Mouse (Mus musculus): ENCODE data around the gene Gpd2. TPM values are rescaled to one million over a fixed set of nuclear protein-coding genes. Genes with fewer than 3 reads are reported as not detected.

Gene Gpd2
- polyA plus RNA-seq, 1 experiment from 2014 or later = 17.2 TPM

DNA sequence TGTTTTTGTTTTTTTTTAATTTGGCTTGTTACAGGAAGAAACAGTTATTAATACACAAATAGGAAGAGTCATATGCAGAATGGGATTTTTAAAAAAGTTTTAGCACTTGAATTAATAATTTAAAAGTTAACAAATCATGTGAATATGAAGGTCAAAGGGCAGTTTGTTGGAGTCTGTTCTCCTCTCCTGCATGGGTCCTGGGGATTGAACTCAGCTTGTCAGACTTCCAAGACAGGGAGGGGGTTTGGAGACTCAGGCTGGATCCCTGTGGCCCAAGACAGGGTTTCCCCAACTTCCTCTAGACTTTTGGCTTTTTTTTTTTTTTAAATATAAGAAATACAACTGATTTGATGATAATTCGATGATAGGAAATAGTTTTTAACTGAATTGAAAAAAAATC lies 50.6 kb downstream of the Gpd2 start:
- no peak for ATAC-seq (ENCODE audit: low FRiP score, low TSS enrichment)
- no peaks in the 10 kb centered on the region for H3K4me1 ChIP-seq (ENCODE audit: insufficient read depth, low read length)
- 75% methylated on average over 1 of the region's 1 CpGs for WGBS

DNA sequence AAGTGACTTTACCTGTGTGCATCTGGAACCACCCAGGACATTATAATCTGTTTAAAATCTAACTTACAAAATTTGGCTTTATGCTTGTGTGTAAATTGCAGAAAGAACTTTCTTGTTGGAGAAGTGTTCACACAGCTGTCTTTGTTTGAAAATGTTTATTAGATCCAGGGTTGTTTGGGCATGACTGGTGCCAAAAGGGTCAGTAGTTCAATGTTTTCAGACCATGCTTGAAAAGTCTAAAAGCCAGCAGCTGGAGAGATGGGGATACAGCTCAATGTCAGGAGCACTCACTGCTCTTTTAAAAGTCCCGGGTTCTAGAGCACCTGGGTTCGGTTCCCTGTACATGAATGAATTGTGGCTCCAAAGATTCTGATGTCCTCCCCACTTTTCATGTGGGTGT lies 56.1 kb downstream of the Gpd2 start:
- no peak overlapping the region for H3K4me3 ChIP-seq (ENCODE audit: low read length)
- no peaks in the 10 kb centered on the region for H3K9me3 ChIP-seq (ENCODE audit: low read length)
- ATAC-seq (ENCODE audit: low FRiP score, low TSS enrichment) = no peak
- no peaks in the 10 kb centered on the region for H3K36me3 ChIP-seq (ENCODE audit: insufficient read depth, low read length)
- no peak overlapping the region for H3K9ac ChIP-seq (replicated peaks; ENCODE audit: low read length)
- H3K27me3 ChIP-seq (ENCODE audit: insufficient read depth, low read length) = no peaks in the 10 kb centered on the region
- no peaks in the 10 kb centered on the region for H3K4me1 ChIP-seq (ENCODE audit: insufficient read depth, low read length)
- 75% methylated on average over 2 of the region's 2 CpGs for WGBS
- H3K4me2 ChIP-seq (replicated peaks; ENCODE audit: low read depth, low read length) = no peak overlapping the region
- no peak overlapping the region for H3K27ac ChIP-seq (ENCODE audit: low read length)

More for the DNA sequence above, 50.6 kb downstream of the Gpd2 start:
- Histone ChIP-seq H3K27me3 (ENCODE audit: insufficient read depth, low read length) (no peaks in the 10 kb centered on the region), H3K36me3 (ENCODE audit: insufficient read depth, low read length) (no peaks in the 10 kb centered on the region), H3K27ac (ENCODE audit: low read length) (no peak overlapping the region), H3K4me2 (replicated peaks; ENCODE audit: low read depth, low read length) (no peak overlapping the region), H3K4me3 (ENCODE audit: low read length) (no peak overlapping the region), H3K9me3 (ENCODE audit: low read length) (no peaks in the 10 kb centered on the region), H3K9ac (replicated peaks; ENCODE audit: low read length) (no peak overlapping the region)

DNA sequence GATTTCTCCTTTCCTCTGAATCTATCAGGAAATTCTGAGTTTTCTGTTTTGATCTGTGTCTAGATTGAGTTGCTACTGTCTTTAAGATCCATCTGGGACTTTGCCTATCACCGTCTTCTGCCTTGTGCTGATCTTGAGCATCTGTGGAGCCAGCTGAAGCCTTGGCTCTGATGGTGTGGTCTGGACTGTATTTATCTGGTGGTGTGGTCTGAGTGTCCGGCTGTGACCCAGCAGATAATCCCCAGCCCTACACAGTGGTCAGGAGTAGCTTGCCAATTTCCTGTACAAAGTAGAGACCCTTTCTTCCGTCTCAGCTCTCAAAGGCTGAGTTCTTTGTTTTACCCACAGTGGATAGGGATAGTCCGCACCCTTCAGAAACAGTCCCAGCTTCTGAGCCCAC lies 58.6 kb downstream of the Gpd2 start:
- Histone ChIP-seq H3K36me3 (ENCODE audit: insufficient read depth, low read length) (no peaks in the 10 kb centered on the region), H3K9me3 (ENCODE audit: low read length) (no peaks in the 10 kb centered on the region), H3K4me1 (ENCODE audit: insufficient read depth, low read length) (no peaks in the 10 kb centered on the region), H3K27me3 (ENCODE audit: insufficient read depth, low read length) (no peaks in the 10 kb centered on the region), H3K27ac (ENCODE audit: low read length) (no peak overlapping the region), H3K9ac (replicated peaks; ENCODE audit: low read length) (no peak overlapping the region), H3K4me2 (replicated peaks; ENCODE audit: low read depth, low read length) (no peak overlapping the region), H3K4me3 (ENCODE audit: low read length) (no peak overlapping the region)
- ATAC-seq (ENCODE audit: low FRiP score, low TSS enrichment) = no peak
- WGBS = 92% methylated on average over 4 of the region's 4 CpGs

DNA sequence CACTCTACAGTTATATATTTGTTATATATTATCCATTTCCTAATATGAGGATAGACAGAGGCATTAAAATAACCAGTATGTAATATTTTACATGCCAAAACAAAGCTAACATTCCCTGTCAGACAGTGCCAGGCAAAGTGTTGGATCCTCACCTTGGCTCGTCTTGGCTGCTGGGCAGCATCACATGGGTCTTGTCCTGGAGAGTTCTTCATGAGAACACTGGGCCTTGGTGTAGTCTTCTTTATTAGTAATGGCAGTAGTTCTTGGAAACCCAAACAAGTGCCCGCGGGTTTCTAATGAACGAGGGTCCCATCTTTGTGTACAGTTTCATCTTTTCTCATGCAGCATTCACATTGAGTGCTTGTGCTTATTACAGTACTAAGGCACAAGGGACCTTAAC lies 59.8 kb downstream of the Gpd2 start:
- Histone ChIP-seq H3K27ac (ENCODE audit: low read length) (no peak overlapping the region), H3K4me3 (ENCODE audit: low read length) (no peak overlapping the region), H3K4me1 (ENCODE audit: insufficient read depth, low read length) (no peaks in the 10 kb centered on the region), H3K36me3 (ENCODE audit: insufficient read depth, low read length) (no peaks in the 10 kb centered on the region), H3K4me2 (replicated peaks; ENCODE audit: low read depth, low read length) (no peak overlapping the region), H3K27me3 (ENCODE audit: insufficient read depth, low read length) (no peaks in the 10 kb centered on the region), H3K9ac (replicated peaks; ENCODE audit: low read length) (no peak overlapping the region), H3K9me3 (ENCODE audit: low read length) (no peaks in the 10 kb centered on the region)
- 88% methylated on average over 4 of the region's 4 CpGs for whole genome bisulfite sequencing
- ATAC-seq (ENCODE audit: low FRiP score, low TSS enrichment) = no peak

DNA sequence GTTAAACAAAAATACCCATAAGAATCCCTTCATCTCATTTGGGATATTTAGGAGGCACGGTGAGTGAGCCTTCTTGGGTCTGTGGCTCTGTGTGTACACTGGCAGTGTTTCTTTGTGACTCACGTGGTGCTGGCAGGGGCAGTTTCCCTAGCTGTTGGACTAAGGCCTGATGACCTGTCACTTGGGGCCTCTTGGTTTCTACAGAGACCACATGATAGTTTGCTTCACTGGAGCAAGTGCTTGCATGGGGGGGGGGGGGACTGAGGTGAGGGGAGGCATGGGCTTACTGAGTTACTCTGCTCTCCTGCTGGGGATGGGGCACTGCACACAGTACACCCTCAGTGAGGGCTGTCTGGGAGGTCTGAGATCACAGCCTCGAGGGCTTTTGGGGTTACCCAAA lies 64.1 kb downstream of the Gpd2 start:
- H3K4me2 ChIP-seq (replicated peaks; ENCODE audit: low read depth, low read length) = no peak overlapping the region
- 38% methylated on average over 3 of the region's 3 CpGs for WGBS
- ATAC-seq (ENCODE audit: low FRiP score, low TSS enrichment) = peak; percentile 57; the same call in 1 of the 2 replicates

DNA sequence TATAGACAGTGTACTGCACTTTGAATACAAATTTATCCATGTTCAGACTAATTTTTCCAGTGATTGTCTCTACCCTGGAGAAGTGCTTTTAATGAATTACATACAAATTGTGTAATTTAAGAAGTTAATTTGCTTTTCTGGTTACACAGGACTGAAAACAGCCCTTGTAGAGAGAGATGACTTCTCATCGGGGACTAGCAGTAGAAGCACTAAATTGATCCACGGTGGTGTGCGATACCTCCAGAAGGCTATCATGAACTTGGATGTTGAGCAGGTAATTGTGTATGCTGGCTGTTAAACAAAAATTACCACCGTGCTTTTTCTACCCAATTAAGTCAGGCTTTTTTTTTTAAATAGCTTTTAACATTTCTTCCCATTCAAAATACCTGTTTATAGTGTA lies 66.8 kb downstream of the Gpd2 start:
- Histone ChIP-seq H3K9ac (replicated peaks; ENCODE audit: low read length) (no peak overlapping the region), H3K4me1 (ENCODE audit: insufficient read depth, low read length) (no peaks in the 10 kb centered on the region), H3K27me3 (ENCODE audit: insufficient read depth, low read length) (no peaks in the 10 kb centered on the region), H3K36me3 (ENCODE audit: insufficient read depth, low read length) (0 out of 2 replicates have a peak, but pooled peaks cover 4% of the 10 kb centered on the region), H3K9me3 (ENCODE audit: low read length) (no peaks in the 10 kb centered on the region), H3K27ac (ENCODE audit: low read length) (no peak overlapping the region), H3K4me2 (replicated peaks; ENCODE audit: low read depth, low read length) (no peak overlapping the region), H3K4me3 (ENCODE audit: low read length) (no peak overlapping the region)
- ATAC-seq (ENCODE audit: low FRiP score, low TSS enrichment) = no peak
- WGBS = 85% methylated on average over 4 of the region's 4 CpGs

More for the DNA sequence above, 64.1 kb downstream of the Gpd2 start:
- Histone ChIP-seq H3K36me3 (ENCODE audit: insufficient read depth, low read length) (no peaks in the 10 kb centered on the region), H3K27me3 (ENCODE audit: insufficient read depth, low read length) (no peaks in the 10 kb centered on the region), H3K4me1 (ENCODE audit: insufficient read depth, low read length) (no peaks in the 10 kb centered on the region), H3K4me3 (ENCODE audit: low read length) (no peak overlapping the region), H3K27ac (ENCODE audit: low read length) (no peak overlapping the region), H3K9me3 (ENCODE audit: low read length) (no peaks in the 10 kb centered on the region), H3K9ac (replicated peaks; ENCODE audit: low read length) (no peak overlapping the region)

DNA sequence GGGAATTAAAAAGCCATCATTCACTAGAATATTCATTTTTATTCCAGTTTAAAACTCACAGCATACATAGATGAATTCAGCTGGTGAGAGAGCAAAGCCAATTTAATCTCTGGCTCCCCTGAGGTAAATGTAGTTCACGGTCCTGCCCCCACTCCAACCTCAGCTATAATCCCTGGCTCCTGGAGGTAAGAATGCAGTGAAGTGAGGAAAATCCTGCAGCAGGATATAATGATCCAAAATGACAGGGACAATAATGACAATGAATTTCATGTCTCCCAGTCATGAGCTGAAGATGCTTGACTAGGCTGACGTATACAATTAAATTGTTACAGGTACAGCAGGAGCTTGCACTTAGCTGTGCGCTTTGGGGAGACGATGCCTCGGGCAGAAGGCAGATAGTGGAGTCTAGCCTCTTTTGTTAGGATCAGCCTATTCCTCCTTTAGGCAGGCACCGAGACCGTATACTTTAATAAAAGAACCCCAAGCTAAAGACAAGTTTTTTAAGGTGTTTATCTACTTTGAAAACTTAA lies 74.9 kb downstream of the Gpd2 start:
- Histone ChIP-seq H3K4me1 (ENCODE audit: insufficient read depth, low read length) (no peaks in the 10 kb centered on the region), H3K9me3 (ENCODE audit: low read length) (no peaks in the 10 kb centered on the region), H3K4me3 (ENCODE audit: low read length) (no peak overlapping the region), H3K9ac (replicated peaks; ENCODE audit: low read length) (no peak overlapping the region), H3K36me3 (ENCODE audit: insufficient read depth, low read length) (0 out of 2 replicates have a peak, but pooled peaks cover 3% of the 10 kb centered on the region), H3K4me2 (replicated peaks; ENCODE audit: low read depth, low read length) (no peak overlapping the region), H3K27ac (ENCODE audit: low read length) (no peak overlapping the region), H3K27me3 (ENCODE audit: insufficient read depth, low read length) (no peaks in the 10 kb centered on the region)
- 50% methylated on average over 7 of the region's 7 CpGs for WGBS
- no peak for ATAC-seq (ENCODE audit: low FRiP score, low TSS enrichment)

DNA sequence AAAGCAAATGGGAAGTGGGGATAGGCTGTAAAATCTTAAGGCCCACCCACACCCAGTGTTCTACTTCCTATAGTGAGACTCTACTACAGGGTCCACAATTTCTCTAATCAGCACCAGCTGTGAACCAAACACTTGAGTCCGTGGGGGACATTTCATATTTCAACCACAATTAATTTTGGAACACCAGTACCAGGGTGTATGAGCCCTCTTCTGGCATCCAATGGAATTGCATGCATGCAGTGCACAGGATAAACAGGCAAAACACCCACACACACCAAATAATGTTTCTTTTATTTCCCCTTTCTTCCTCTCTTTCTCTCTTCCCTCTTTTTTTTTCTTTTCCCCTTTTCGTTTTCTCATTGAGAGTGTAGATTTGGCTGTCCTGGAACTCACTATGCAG lies 78.6 kb downstream of the Gpd2 start:
- Histone ChIP-seq H3K4me1 (ENCODE audit: insufficient read depth, low read length) (no peaks in the 10 kb centered on the region), H3K4me3 (ENCODE audit: low read length) (no peak overlapping the region), H3K36me3 (ENCODE audit: insufficient read depth, low read length) (no peaks in the 10 kb centered on the region), H3K9me3 (ENCODE audit: low read length) (no peaks in the 10 kb centered on the region), H3K4me2 (replicated peaks; ENCODE audit: low read depth, low read length) (no peak overlapping the region), H3K27ac (ENCODE audit: low read length) (no peak overlapping the region), H3K27me3 (ENCODE audit: insufficient read depth, low read length) (no peaks in the 10 kb centered on the region), H3K9ac (replicated peaks; ENCODE audit: low read length) (no peak overlapping the region)
- no peak for ATAC-seq (ENCODE audit: low FRiP score, low TSS enrichment)
- 65% methylated on average over 2 of the region's 2 CpGs for WGBS

DNA sequence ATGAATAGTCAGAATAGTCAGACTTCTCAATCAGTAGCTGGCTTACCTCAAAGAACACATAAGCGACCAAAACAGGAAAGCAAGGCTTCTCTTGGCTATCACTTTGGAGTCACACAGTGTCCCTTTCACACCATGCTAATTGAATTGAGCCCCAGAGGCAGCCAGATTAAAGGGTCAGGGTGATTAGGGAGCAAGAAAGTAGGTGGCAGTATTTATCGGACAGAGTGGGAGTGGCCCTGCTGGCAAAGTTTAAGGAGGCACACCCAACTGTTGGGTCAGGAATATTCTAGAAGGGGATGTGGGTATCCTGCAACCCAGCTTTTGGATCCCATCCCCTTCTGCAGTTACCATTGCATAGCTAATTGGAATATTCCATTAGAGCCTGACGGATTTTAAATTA lies 80.9 kb downstream of the Gpd2 start:
- H3K9ac ChIP-seq (replicated peaks; ENCODE audit: low read length) = no peak overlapping the region
- no peak overlapping the region for H3K4me3 ChIP-seq (ENCODE audit: low read length)
- no peaks in the 10 kb centered on the region for H3K27me3 ChIP-seq (ENCODE audit: insufficient read depth, low read length)
- 53% methylated on average over 3 of the region's 3 CpGs for WGBS
- no peaks in the 10 kb centered on the region for H3K36me3 ChIP-seq (ENCODE audit: insufficient read depth, low read length)
- H3K27ac ChIP-seq (ENCODE audit: low read length) = no peak overlapping the region
- no peak for ATAC-seq (ENCODE audit: low FRiP score, low TSS enrichment)
- H3K9me3 ChIP-seq (ENCODE audit: low read length) = no peaks in the 10 kb centered on the region
- no peaks in the 10 kb centered on the region for H3K4me1 ChIP-seq (ENCODE audit: insufficient read depth, low read length)
- H3K4me2 ChIP-seq (replicated peaks; ENCODE audit: low read depth, low read length) = no peak overlapping the region

DNA sequence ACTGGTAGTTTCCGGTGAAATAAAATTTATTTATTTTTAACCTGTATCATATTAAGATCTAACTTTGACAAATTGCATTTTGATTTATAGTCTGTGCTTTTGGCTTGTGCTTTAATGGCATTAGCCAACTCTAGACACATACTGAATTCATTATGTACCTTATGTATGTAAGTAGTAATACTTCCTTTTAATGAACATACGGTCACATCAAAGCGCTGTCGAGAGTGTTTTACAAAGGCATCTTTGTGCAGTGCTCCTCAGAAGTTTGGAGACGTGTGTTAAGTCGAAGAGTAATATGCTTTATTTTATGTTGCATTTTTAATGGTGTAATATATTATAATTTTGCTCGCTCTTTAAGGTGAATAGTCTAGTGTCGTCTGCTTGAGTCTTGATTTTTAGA lies 88.7 kb downstream of the Gpd2 start:
- no peaks in the 10 kb centered on the region for H3K9me3 ChIP-seq (ENCODE audit: low read length)
- WGBS = 82% methylated on average over 8 of the region's 8 CpGs
- no peaks in the 10 kb centered on the region for H3K4me1 ChIP-seq (ENCODE audit: insufficient read depth, low read length)

More for the DNA sequence above, 88.7 kb downstream of the Gpd2 start:
- ATAC-seq (ENCODE audit: low FRiP score, low TSS enrichment) = no peak
- Histone ChIP-seq H3K36me3 (ENCODE audit: insufficient read depth, low read length) (no peaks in the 10 kb centered on the region), H3K27ac (ENCODE audit: low read length) (no peak overlapping the region), H3K27me3 (ENCODE audit: insufficient read depth, low read length) (no peaks in the 10 kb centered on the region), H3K4me3 (ENCODE audit: low read length) (no peak overlapping the region), H3K4me2 (replicated peaks; ENCODE audit: low read depth, low read length) (no peak overlapping the region), H3K9ac (replicated peaks; ENCODE audit: low read length) (no peak overlapping the region)

All from kidney, embryonic 16.5 days (tissue).